ENCODE assay signal across 8 mouse cellular contexts in genomic region chr19:5988815-5989452, GRCm38 (mm10). TPM values are rescaled to one million over a fixed set of nuclear protein-coding genes. Genes with fewer than 3 reads are reported as not detected.
DNase-seq lines count a peak whose midpoint lies in the region; ATAC-seq and TF ChIP-seq lines count a peak whose summit lies in the region.

No protein-coding gene starts in this region.

- no peaks in the 10 kb centered on the region for H3K9me3 ChIP-seq in neural tube, embryonic 13.5 days

- peaks cover 10% of the 10 kb centered on the region for H3K4me1 ChIP-seq in embryonic fibroblast, embryonic 13.5 days (ENCODE audit: control insufficient read depth, insufficient read depth, low read length)
- H3K4me1 ChIP-seq in lung, adult 2 months (ENCODE audit: control insufficient read depth, insufficient read depth, low read length), result no peaks in the 10 kb centered on the region
- H3K4me1 ChIP-seq in neural tube, embryonic 13.5 days (replicated peaks), result peaks cover 11% of the 10 kb centered on the region

- DNase-seq in heart, adult 11 months, result peak; percentile 95
- no peak for DNase-seq in heart, postnatal 25 days (ENCODE audit: low spot score)
- peak; percentile 76 for DNase-seq in heart, postnatal 4 days
- peak; percentile 28 to 37 for DNase-seq in layer of hippocampus, adult 18-20 months (ENCODE audit: low spot score in 2 of 2)
- DNase-seq in lung, adult 2 months, result peak; percentile 67
- peak; percentile 60 for DNase-seq in testis, postnatal 14 days (ENCODE audit: low spot score)

- H3K36me3 ChIP-seq in neural tube, embryonic 13.5 days, result no peaks in the 10 kb centered on the region

- peak; percentile 91 for ATAC-seq in neural tube, embryonic 13.5 days (ENCODE audit: low read depth)

- WGBS in lung, adult 2 months, result 8% methylated on average over 10 of the region's 13 CpGs
- WGBS in neural tube, embryonic 13.5 days, result 10% methylated on average over 13 of the region's 13 CpGs

- TF ChIP-seq POLR2A in embryonic fibroblast, embryonic 13.5 days (IDR thresholded peaks at IDR 0.05; ENCODE audit: low read depth, low read length), result peak; percentile 36; the same call in 1 of the 2 replicates
- no peak for TF ChIP-seq POLR2A in lung, adult 2 months (IDR thresholded peaks at IDR 0.05; ENCODE audit: borderline replicate concordance, extremely low read depth, low read depth, low read length)

- no peak overlapping the region for H3K4me3 ChIP-seq in embryonic fibroblast, embryonic 13.5 days (ENCODE audit: insufficient read depth, low read length)
- H3K4me3 ChIP-seq in lung, adult 2 months (replicated peaks; ENCODE audit: extremely low read depth, low read depth, low read length), result no peak overlapping the region
- no peak overlapping the region; the same call in 1 of the 2 replicates for H3K4me3 ChIP-seq in neural tube, embryonic 13.5 days

- H3K27ac ChIP-seq in embryonic fibroblast, embryonic 13.5 days (ENCODE audit: insufficient read depth, low read length), result peak overlapping the region; percentile 30; the same call in 1 of the 2 replicates
- peak overlapping the region; percentile 74 for H3K27ac ChIP-seq in neural tube, embryonic 13.5 days (replicated peaks)

- no peak for TF ChIP-seq CTCF in embryonic fibroblast, embryonic 13.5 days (IDR thresholded peaks at IDR 0.05; ENCODE audit: borderline replicate concordance, insufficient read depth, low read length)
- no peak for TF ChIP-seq CTCF in lung, adult 2 months (IDR thresholded peaks at IDR 0.05; ENCODE audit: insufficient read depth, low read length)

- peak overlapping the region; percentile 43 for H3K4me2 ChIP-seq in neural tube, embryonic 13.5 days

- H3K27me3 ChIP-seq in neural tube, embryonic 13.5 days, result no peaks in the 10 kb centered on the region

- intact Hi-C loops in heart, postnatal 25 days (cut with DNase I), result no loop called here

- peak overlapping the region; percentile 70 for H3K9ac ChIP-seq in neural tube, embryonic 13.5 days

RNA-seq across cellular contexts. Expression of gene Slc22a20, which starts 3.0 kb away (rescaled TPM):
- not detected for total RNA-seq in heart, postnatal 25 days (2021)
- polyA plus RNA-seq in embryonic fibroblast, embryonic 13.5 days (2011; ENCODE audit: insufficient read length, low read depth, missing spikeins), result not detected in 2 replicates
- not detected for total RNA-seq in heart, postnatal 4 days (2021)
- not detected for total RNA-seq in layer of hippocampus, adult 18-20 months (2021)
- polyA plus RNA-seq in lung, adult 2 months (2012; rRNA removed), result not detected in 2 replicates
- polyA plus RNA-seq in neural tube, embryonic 13.5 days (2015; fragmentation: Nextera tagmentation; extraction: Ambion mirVana), result not detected in 2 replicates

RNA-seq across cellular contexts. Expression of gene Pola2, which starts 24.9 kb away (rescaled TPM):
- total RNA-seq in heart, postnatal 25 days (2021), result 10 to 100 TPM in 1 of 2 experiments, 1 to 10 TPM in 1; 8.9 to 11.2 TPM
- polyA plus RNA-seq in embryonic fibroblast, embryonic 13.5 days (2011; ENCODE audit: insufficient read length, low read depth, missing spikeins), result 19.7 and 29.7 TPM in 2 replicates
- total RNA-seq in heart, postnatal 4 days (2021), result 10 to 100 TPM; 32.9 to 37.1 TPM
- 1 to 10 TPM; 5.0 to 5.9 TPM for total RNA-seq in layer of hippocampus, adult 18-20 months (2021)
- polyA plus RNA-seq in lung, adult 2 months (2012; rRNA removed), result 30.5 and 32.7 TPM in 2 replicates
- polyA plus RNA-seq in neural tube, embryonic 13.5 days (2015; fragmentation: Nextera tagmentation; extraction: Ambion mirVana), result 20.8 and 24.8 TPM in 2 replicates

RNA-seq across cellular contexts. Expression of gene Capn1, which starts 26.8 kb away (rescaled TPM):
- 10 to 100 TPM; 27.5 to 32.8 TPM for total RNA-seq in heart, postnatal 25 days (2021)
- 46.5 and 57.1 TPM in 2 replicates for polyA plus RNA-seq in embryonic fibroblast, embryonic 13.5 days (2011; ENCODE audit: insufficient read length, low read depth, missing spikeins)
- total RNA-seq in heart, postnatal 4 days (2021), result 10 to 100 TPM; 27.4 to 29.1 TPM
- 10 to 100 TPM; 23.2 to 24.8 TPM for total RNA-seq in layer of hippocampus, adult 18-20 months (2021)
- polyA plus RNA-seq in lung, adult 2 months (2012; rRNA removed), result 55.6 and 68.9 TPM in 2 replicates
- polyA plus RNA-seq in neural tube, embryonic 13.5 days (2015; fragmentation: Nextera tagmentation; extraction: Ambion mirVana), result 6.9 and 7.5 TPM in 2 replicates

RNA-seq across cellular contexts. Expression of gene Syvn1, which starts 57.4 kb away (rescaled TPM):
- total RNA-seq in heart, postnatal 25 days (2021), result 10 to 100 TPM; 20.6 to 22.4 TPM
- polyA plus RNA-seq in embryonic fibroblast, embryonic 13.5 days (2011; ENCODE audit: insufficient read length, low read depth, missing spikeins), result 36.8 and 40.3 TPM in 2 replicates
- 10 to 100 TPM; 16.2 to 16.4 TPM for total RNA-seq in heart, postnatal 4 days (2021)
- total RNA-seq in layer of hippocampus, adult 18-20 months (2021), result 10 to 100 TPM; 43.4 to 44.5 TPM
- 41.1 and 47.1 TPM in 2 replicates for polyA plus RNA-seq in lung, adult 2 months (2012; rRNA removed)
- polyA plus RNA-seq in neural tube, embryonic 13.5 days (2015; fragmentation: Nextera tagmentation; extraction: Ambion mirVana), result 36.2 and 37.0 TPM in 2 replicates
